Mouse (Mus musculus) CH12F3 (cell line): ENCODE data around the gene Fabp7.

Experiments used
- in situ Hi-C: fragments of 300-500 bp; cut with MboI; formaldehyde crosslinking; loops from 2 replicates; pipeline ENCODE4 v1.14.3; 2020; ENCODE audit warnings: low sequenced_read_pairs

The Fabp7 gene

DNA sequence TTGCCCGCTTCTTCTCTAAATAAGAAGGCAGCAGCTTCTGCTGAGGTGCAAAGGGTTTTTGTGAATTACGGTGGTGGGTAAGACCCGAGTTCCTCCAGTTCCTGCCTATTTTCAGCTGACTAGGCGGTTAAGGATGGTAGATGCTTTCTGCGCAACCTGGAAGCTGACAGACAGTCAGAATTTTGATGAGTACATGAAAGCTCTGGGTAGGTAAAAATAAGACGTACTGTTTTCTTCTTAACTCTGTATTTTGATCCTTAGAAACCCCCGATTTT is at the start of gene Fabp7:
Gene Fabp7 (plus strand): TSS at position 6 of the 275 bp plus-strand sequence.
- in situ Hi-C loops = no loop called here

DNA sequence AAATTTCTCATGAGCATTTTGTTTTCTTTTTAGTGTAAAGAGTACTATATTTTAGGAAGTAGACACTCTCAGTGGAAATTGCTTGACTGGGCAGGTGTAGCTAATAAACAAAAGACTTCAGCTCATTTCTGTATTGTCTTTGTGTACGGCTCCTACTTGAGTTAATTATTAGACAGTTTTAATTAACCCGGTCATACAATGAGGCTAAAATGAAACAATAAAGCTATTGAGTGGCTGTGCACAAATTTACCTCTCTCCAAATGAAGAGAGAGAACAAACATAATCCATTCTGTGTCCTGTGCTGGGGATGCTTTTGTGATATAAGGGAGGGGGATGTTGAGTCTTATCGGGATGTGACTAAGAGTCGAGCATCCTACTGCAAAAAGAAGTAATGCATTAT is 43.9 kb upstream of the Fabp7 start:
- in situ Hi-C loops = no loop called here

DNA sequence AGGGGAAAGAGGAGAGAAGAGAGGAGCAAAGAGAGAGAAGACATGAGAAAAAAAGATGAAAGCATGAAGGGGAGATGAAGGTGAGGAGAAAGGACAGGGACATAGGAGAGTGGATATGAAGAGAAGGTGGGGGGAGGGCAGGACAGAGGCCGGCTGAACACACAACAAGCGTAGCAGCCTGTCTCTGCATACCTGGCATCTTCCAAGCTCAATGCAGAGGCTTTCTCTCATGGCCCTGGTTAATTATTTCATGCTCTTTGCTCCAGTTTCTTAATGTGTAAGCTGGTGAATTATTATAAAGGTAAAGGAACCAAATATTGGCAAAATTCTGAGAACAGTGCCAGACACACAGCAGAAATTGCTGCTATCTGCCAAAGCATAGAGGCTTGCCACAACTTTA is 43.3 kb upstream of the Fabp7 start:
- in situ Hi-C loops = no loop called here

- in situ Hi-C loops = no loop called here
Measured at GRCm38 (mm10) chr10:57743045-57743444, 41.6 kb upstream of the Fabp7 start.

GRCm38 (mm10) chr10:57743606-57744016 is 41.1 kb upstream of the Fabp7 start:
- in situ Hi-C loops = no loop called here

DNA sequence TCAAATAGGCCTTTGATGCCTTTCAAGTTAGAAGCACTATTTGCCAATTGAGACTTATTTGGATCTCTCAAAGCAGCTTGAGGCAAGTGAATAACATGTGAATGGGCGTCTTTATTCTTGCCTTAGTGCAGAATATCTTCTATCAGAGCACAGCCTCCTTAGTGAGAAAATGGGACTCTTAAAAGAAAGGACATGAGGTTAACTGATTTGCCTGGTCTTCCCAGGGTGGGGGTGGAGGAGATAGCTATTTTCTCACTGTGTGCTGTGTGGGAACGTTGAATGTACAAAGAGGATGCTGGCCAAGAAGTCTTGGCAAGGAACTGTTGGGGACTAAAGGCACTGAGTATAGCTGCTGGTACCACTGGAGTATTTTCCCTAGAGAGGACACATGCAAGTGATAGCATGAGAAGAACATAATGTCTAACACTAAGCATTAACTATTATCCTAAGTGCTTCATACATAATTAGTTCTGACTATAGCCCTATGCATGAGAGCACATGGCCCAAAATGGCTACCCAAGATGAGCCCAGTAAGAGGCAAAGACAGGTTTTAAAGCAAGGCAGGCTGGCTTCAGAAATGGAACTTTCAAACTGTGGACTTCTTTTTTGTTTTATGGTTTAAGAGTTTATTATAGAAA is 40.4 kb upstream of the Fabp7 start:
- in situ Hi-C loops = no loop called here

DNA sequence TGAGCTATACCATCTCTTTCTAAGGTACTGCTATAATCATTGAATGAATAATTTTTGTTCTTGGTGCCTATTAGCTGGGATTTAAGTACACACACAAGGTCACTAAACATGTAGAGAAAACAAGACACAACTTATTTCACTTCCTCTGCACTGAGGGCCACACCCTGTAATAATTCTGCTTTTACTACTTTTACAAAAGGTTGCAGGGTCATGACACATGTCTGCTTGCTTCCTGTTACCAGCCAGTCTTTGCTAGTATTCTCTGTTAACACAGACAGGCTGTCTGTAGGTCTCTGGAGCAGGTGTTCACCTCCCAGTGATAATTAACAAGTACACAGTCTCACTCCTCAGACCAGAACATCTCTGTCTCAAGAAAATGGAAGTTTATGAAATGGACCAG is 39.2 kb upstream of the Fabp7 start:
- in situ Hi-C loops = no loop called here

DNA sequence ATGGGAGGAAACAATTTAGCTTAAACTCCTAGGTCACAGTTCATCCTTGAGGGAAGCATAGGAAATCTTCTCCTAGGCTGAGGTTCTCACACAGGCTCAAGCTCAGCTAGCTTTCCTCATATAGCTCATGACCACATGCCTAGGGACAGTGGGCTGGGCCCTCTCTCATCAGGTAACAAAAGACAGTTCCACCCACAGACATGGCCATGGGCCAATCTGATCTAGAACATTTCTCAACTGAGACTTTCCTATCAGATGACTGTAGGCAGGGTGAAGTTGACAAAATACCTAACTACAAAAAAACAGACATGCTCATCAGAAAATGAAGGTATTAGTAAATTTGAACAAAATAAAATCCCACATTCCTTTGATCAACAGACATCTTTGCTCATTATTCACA is 37.6 kb upstream of the Fabp7 start:
- in situ Hi-C loops = no loop called here

DNA sequence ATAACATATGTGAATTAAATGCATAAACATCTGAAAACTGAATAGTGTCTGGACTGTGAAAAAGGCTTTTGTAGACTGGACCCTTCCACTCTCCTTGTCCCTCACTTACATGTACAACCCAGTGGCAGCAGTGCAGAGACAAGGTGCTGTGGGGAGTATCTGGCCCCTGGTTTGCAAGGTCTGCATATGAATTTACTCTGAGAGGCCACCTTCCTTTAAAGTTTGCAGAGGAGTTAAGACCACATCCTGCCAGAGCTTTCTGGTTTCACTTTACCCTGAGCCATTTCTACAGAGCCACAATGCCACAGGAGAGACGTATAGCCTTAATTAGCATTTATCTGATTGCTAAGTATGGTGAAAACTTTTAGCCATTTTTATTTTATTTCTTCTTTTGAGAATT is 31.3 kb upstream of the Fabp7 start:
- in situ Hi-C loops = no loop called here

DNA sequence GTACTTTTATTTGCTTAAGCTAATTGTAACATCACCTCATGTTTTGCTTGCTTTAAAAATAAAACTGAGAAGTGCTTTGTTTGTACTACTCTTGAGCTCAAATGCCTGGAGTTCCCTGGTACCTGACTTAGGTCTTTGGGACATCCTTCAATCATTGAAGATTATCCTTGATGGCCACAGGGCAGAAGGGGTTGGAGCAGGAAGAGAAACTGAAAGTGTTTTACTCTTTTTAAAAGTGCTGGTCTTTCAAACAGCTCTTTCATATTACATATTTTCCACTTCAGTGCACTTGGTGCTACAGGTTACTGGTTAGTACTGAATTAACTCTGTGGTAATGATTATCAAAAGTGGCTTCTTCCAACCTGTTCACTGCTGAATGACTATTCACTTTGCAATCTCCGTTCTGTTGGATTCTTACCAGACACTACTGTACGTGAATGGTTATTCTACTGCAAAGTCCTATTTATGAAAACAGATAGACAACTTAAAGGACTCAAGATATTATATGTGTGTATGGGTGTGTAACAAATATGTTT is 29.4 kb upstream of the Fabp7 start:
- in situ Hi-C loops = no loop called here

DNA sequence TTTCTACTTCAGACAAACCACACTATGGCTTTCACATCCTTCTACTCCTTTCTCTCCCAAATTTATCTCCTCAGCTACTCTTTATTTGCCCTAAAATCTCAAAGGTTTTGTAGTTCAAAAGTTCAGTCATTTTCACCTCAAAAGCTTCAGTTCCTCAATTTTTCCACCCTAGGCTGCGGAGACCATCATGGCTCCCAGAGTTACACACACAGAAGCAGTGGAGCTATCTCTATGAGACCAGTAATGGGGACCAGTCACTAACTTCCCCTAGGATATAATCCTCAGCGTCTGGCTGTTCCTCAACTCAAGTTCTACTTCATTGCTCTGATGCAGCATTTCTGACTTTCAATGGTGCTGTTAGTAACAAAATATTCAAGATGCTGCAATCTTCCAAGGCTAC is 25.7 kb upstream of the Fabp7 start:
- in situ Hi-C loops = no loop called here

GRCm38 (mm10) chr10:57760694-57761093 is 24.0 kb upstream of the Fabp7 start:
- in situ Hi-C loops = no loop called here

- in situ Hi-C loops = no loop called here
Measured at GRCm38 (mm10) chr10:57763044-57763443, 21.6 kb upstream of the Fabp7 start.

GRCm38 (mm10) chr10:57783289-57784130 is 1.2 kb upstream of the Fabp7 start:
- in situ Hi-C loops = no loop called here

DNA sequence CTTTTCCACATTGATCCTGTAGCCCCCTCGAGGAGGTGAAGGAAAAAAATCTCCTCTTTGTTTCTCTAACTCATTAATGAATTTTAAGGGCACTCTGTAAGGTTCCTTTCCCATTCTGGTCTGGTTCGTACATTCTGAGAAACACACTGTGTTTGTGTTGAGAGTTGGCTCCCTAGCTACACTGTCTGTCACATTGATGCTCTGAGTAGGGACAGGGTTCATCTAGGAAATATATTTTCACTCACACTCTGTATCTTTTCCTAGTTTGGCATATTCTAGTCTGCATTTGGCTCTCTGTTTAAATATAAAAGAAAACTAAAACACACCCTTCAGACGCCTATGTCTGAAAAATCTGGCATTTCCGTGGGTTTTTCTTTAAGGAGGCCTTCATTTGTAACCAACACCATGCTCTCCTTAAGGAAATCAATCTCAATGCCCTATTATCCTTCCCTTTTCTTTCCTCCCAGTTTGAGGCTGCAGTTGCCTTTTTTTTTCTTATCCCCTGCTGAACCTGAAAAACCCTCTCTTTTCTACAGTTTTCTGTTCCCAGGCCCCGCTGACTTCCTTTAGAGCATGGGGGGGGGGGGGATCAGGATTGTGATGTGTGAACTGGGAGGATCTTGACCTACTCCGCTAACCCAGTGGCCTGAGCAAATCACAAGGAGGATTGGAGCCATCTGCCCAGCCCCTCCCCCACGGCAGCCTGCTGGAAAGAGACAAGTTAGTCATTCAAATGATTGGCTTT is 378 bp upstream of the Fabp7 start:
- in situ Hi-C loops = no loop called here

GRCm38 (mm10) chr10:57785552-57785951 is 871 bp downstream of the Fabp7 start:
- in situ Hi-C loops = no loop called here

DNA sequence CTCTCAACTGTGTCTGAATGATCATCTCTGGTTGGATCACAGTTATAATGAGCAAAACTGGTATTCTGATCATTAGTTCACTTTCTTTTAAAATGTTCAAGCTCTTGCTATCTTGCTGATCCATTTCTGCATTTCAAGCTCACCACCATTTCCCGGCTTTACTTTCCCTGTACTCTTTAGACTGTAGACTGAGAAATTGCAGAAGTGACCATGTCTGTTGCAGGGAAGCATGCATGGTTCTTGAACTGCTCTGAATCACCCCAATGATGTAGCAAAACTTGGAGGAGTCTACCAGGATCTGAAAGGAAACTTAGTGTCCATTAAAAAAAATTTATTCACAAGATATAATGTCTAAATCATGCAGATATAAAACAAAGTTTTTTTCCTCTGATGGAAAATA is 8.3 kb downstream of the Fabp7 start:
- in situ Hi-C loops = no loop called here

DNA sequence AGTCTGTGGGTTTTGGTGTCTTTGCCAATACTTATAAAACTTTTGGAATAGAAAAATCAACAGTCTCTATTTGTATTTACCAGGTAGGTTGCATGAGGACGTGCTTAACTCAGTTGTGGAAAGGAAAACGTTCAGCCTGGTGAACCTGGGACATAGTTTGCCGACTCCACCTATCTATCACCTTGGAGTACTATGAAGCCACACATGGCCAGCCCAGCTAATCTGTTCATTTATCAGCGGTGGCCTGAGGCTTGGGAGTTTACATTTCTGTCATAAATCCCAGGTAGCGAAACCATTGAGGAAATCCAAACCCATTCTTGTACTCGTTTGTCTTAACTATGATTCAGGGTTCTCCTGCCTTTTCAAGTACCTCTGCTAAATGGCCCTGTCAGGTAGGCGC is 9.3 kb downstream of the Fabp7 start, which contains the start of gene Smpdl3a:
Gene Smpdl3a (plus strand): TSS at position 318 of the 400 bp plus-strand sequence.
- in situ Hi-C loops = no loop called here

DNA sequence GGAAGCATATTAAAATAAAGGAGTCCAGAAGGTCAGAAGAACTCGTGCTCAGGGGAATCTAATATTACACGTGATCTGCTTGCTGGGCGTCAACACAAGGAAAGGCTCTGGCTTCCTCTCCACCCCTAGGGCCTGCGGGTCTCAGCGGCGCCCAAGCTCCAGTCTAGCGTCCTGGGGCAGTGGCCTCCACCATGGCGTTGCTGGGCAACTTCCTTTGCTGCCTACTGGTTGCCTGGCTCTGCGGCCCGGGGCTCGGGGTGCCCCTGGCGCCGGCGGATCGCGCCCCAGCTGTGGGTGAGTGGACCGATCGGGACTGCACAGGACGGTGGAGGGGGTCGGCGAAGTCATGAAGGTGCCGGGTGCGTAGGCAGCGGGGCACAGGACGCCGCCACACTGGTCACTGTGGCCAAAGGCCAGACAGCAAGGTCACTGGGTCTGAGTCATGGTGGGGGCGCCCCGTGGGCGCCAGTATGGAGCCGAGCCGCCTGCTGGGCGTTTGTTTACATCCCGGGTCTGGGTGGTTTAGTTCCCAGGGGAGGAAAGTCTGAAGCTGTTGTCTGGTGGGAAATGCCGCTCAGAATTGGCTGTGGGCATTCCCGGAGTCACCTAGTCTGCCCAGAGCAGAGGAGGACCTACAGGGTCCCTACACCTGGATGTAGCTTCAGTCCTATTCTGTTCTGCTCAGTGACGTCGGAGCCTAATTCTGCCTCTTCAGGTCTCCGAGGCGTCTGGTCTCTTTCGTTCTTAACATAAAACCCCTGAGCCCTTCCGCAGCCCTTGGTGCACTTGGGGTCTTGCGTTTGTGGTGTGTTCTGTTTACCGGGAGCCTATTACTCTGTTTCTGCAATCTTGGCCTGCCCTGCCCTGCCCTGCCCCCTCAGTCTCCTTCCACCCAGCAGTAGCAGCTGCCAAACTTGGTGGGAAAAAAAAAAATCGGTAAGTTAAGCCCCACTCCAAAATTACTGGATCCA is 10.1 kb downstream of the Fabp7 start:
- in situ Hi-C loops = no loop called here

DNA sequence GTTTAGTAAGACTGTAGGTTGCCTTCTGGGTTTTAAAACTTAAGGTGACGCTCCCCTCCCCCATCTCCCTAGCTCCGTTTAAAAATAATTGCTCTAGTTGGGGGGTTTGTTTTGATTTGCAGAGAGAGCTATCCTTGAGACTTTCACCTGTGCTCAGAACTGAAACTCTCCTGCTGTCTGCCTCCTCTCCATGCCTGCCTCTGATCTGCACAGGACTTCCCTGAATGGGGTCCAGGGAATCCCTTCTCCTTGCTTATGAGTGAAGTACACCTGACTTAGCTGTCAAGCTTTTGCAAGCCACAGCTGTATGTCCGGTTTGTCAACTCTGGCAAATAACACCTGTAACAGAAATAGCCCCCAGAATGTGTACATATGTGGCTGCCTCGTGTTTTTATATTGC is 10.9 kb downstream of the Fabp7 start:
- in situ Hi-C loops = no loop called here

GRCm38 (mm10) chr10:57796057-57796456 is 11.4 kb downstream of the Fabp7 start:
- in situ Hi-C loops = no loop called here
